Mouse (Mus musculus) midbrain, embryonic 14.5 days (tissue): ENCODE data around the gene Ugt1a8. TPM values are rescaled to one million over a fixed set of nuclear protein-coding genes. Genes with fewer than 3 reads are reported as not detected.

ENCODE experiments used
- ATAC-seq: fragments of 200-750 bp; cut with Nextera tagmentation; 2 replicates; pipeline ENCODE4 v1.8.0; 2017; ENCODE audit warnings: moderate number of reproducible peaks, moderate library complexity; ENCODE audit not compliant: low FRiP score, low TSS enrichment
- DNase-seq: peaks from one replicate; pipeline ENCODE4 v3.0.0-alpha.2; 2015
- H3K27ac ChIP-seq: fragments of 300-500 bp; sonication (generic); replicated peaks from 2 replicates; pipeline ENCODE4 v1.5.1; 2014; ENCODE audit warnings: mild to moderate bottlenecking, low read depth, low read length, moderate library complexity
- H3K27me3 ChIP-seq: fragments of 300-500 bp; sonication (generic); 2 replicates; pipeline ENCODE4 v1.6.1; 2014; ENCODE audit warnings: low read length, control low read depth, mixed read lengths; ENCODE audit not compliant: control insufficient read depth, insufficient read depth
- H3K36me3 ChIP-seq: fragments of 300-500 bp; sonication (generic); 2 replicates; pipeline ENCODE4 v1.6.1; 2014; ENCODE audit warnings: low read length, control low read depth; ENCODE audit not compliant: control insufficient read depth, insufficient read depth
- H3K4me1 ChIP-seq: fragments of 300-500 bp; sonication (generic); 2 replicates; pipeline ENCODE4 v1.6.1; 2014; ENCODE audit warnings: mild to moderate bottlenecking, antibody characterized with exemption, low read length, control low read depth; ENCODE audit not compliant: control insufficient read depth, insufficient read depth
- H3K4me2 ChIP-seq: fragments of 300-500 bp; sonication (generic); 2 replicates; pipeline ENCODE4 v1.6.1; 2014; ENCODE audit warnings: mild to moderate bottlenecking, low read length, moderate library complexity
- H3K4me3 ChIP-seq: fragments of 300-500 bp; sonication (generic); replicated peaks from 2 replicates; pipeline ENCODE4 v1.5.1; 2014; ENCODE audit warnings: low read depth, low read length
- H3K9ac ChIP-seq: fragments of 300-500 bp; sonication (generic); replicated peaks from 2 replicates; pipeline ENCODE4 v1.6.1; 2014; ENCODE audit warnings: mild to moderate bottlenecking, low read length, moderate library complexity
- H3K9me3 ChIP-seq: fragments of 300-500 bp; sonication (generic); 2 replicates; pipeline ENCODE4 v1.6.1; 2016; ENCODE audit warnings: low read length, control low read depth, mixed read lengths; ENCODE audit not compliant: control insufficient read depth
- WGBS: fragments of 180-500 bp; shearing (Covaris S2); extraction: QIAGEN DNeasy Blood & Tissue Kit; methylation state at CpG from one replicate; pipeline ENCODE4 v1.1.7; 2014; 5-methylcytosine and 5-hydroxymethylcytosine counted together
- polyA plus RNA-seq: library from polyadenylated mRNA; unstranded; fragments of >200 nt; fragmentation: Nextera tagmentation; extraction: Ambion mirVana; gene quantifications from 2 replicates; pipeline ENCODE4 v1.2.1, GENCODE M21; 2014

The Ugt1a8 gene
- polyA plus RNA-seq, 1 experiment from 2014 or later = not detected

DNA sequence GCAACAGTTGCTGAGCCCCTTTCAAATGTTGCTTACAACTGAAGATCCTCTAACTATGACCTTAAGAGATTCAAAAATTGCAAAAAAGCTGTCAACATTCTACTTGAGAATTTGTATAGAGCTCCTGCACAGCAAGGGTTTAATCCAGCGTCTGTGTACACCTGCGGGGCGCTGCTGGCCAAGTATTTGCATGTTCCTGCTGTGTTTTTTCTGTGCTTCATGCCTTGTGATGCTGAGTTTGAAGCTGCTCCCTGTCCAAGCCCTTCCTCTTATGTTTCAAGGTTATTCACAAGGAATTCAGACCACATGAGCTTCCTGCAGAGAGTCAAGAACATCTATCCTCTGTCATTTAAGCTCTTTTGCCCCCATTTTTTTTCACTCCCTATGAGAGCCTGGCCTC, 104.5 kb downstream of the Ugt1a8 start:
- H3K9me3 ChIP-seq = no peaks in the 10 kb centered on the region
- H3K27me3 ChIP-seq = no peaks in the 10 kb centered on the region
- H3K4me1 ChIP-seq = no peaks in the 10 kb centered on the region
- H3K4me2 ChIP-seq = no peak overlapping the region
- ATAC-seq (no peak), DNase-seq (no peak)
- no peak overlapping the region for H3K9ac ChIP-seq
- no peaks in the 10 kb centered on the region for H3K36me3 ChIP-seq
- 69% methylated on average over 3 of the region's 3 CpGs for whole genome bisulfite sequencing
- no peak overlapping the region for H3K4me3 ChIP-seq
- H3K27ac ChIP-seq = no peak overlapping the region

DNA sequence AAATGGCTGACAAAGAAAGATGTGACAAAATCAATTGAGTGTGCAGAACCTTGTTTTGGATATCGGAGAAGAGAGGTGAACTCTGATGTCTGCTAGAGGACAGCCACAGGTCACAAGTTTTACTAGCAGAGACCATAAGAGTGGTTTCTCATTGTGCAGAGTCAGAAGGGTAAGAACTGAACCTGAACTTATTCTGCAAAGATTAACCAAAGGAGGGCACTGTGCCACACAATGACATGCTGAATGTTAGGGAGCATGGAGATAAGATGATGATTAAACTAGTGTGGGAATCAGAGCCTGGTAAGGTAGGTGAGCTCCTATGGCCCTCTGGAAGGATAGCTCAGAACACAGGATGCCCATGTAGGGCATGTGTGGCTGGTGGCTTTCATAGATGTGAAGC, 108.1 kb downstream of the Ugt1a8 start:
- ATAC-seq = no peak
- 93% methylated on average over 1 of the region's 1 CpGs for WGBS
- Histone ChIP-seq H3K27ac (no peak overlapping the region), H3K27me3 (no peaks in the 10 kb centered on the region), H3K4me1 (no peaks in the 10 kb centered on the region), H3K4me2 (no peak overlapping the region), H3K9me3 (no peaks in the 10 kb centered on the region), H3K9ac (no peak overlapping the region), H3K36me3 (no peaks in the 10 kb centered on the region), H3K4me3 (no peak overlapping the region)
- no peak for DNase-seq

DNA sequence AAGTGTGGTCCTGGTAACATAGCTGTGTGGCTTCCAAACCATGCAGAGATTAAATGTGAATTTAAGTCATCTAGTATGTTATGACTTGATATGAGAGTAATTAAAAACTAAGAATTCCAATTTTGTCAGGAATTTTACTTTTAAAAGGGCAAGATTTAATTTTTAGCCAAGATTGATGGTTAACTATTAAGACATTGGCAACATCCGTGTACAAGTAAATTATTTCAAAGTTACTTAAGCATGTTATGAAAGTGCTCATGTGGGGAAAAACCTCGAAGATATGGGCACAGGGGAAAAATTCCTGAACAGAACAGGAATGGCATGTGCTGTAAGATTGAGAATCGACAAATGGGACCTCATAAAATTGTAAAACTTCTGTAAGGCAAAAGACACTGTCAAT, 109.8 kb downstream of the Ugt1a8 start:
- 79% methylated on average over 3 of the region's 3 CpGs for WGBS
- H3K9ac ChIP-seq = no peak overlapping the region
- H3K27me3 ChIP-seq = no peaks in the 10 kb centered on the region
- no peaks in the 10 kb centered on the region for H3K9me3 ChIP-seq
- no peaks in the 10 kb centered on the region for H3K4me1 ChIP-seq
- no peak for DNase-seq
- no peak for ATAC-seq
- no peak overlapping the region for H3K4me2 ChIP-seq
- no peak overlapping the region for H3K4me3 ChIP-seq
- H3K27ac ChIP-seq = no peak overlapping the region
- H3K36me3 ChIP-seq = no peaks in the 10 kb centered on the region

DNA sequence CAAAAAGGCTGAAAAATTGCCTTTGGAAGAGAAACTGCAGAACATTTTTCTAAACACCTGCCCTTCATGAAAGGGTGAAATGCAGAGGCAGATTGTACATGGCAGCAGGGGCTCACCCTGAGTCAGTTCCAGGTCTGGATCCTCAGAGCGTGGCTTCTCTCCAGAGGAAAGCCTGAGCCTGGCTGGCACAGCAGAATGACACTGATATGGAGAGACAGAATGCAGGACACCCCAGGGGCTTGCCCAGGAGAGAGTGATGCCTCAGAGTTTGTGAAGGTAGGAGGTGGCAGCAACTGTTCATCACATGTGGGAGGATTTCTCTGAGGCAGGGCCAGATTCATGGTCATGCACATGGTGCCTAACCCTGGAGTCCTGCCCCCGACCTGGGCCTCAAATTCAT, 112.4 kb downstream of the Ugt1a8 start:
- DNase-seq = no peak
- H3K9me3 ChIP-seq = peaks cover 19% of the 10 kb centered on the region
- ATAC-seq = no peak
- no peak overlapping the region for H3K9ac ChIP-seq
- 80% methylated on average over 2 of the region's 2 CpGs for WGBS
- H3K27me3 ChIP-seq = no peaks in the 10 kb centered on the region
- 0 out of 2 replicates have a peak, but pooled peaks cover 1% of the 10 kb centered on the region for H3K4me1 ChIP-seq
- no peak overlapping the region for H3K27ac ChIP-seq
- no peaks in the 10 kb centered on the region for H3K36me3 ChIP-seq
- H3K4me3 ChIP-seq = no peak overlapping the region
- H3K4me2 ChIP-seq = no peak overlapping the region

DNA sequence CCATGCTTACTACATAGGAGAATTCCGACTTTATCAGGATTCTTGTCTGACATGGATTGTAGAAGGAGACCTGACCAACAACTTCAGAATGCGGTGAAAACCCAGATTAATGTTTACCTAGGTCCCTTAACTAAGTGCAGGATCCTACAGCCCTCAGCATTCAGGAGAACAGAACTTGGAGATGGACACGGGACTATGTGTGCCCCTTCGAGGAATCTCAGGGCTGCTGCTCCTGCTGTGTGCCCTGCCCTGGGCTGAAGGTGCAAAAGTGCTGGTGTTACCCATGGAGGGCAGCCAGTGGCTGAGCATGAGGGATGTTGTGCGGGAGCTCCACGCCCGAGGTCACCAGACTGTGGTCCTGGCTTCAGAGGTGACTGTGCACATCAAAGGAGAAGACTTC, 112.8 kb downstream of the Ugt1a8 start, which contains the start of gene Ugt1a2:
Gene Ugt1a2, plus strand, starts transcription at position 146 of the 400 bp plus-strand sequence.
- H3K9ac ChIP-seq = no peak within 1 kb of the TSS
- no peak within 1 kb of the TSS for H3K4me3 ChIP-seq
- H3K27me3 ChIP-seq = no peaks in the 10 kb centered on the region
- no peak for DNase-seq
- WGBS = 89% methylated on average over 7 of the region's 7 CpGs
- H3K9me3 ChIP-seq = peaks cover 22% of the 10 kb centered on the region
- H3K4me1 ChIP-seq = 0 out of 2 replicates have a peak, but pooled peaks cover 5% of the 10 kb centered on the region
- no peak within 1 kb of the TSS for H3K4me2 ChIP-seq
- ATAC-seq = no peak
- no peak within 1 kb of the TSS for H3K27ac ChIP-seq
- no peaks in the 10 kb centered on the region for H3K36me3 ChIP-seq

DNA sequence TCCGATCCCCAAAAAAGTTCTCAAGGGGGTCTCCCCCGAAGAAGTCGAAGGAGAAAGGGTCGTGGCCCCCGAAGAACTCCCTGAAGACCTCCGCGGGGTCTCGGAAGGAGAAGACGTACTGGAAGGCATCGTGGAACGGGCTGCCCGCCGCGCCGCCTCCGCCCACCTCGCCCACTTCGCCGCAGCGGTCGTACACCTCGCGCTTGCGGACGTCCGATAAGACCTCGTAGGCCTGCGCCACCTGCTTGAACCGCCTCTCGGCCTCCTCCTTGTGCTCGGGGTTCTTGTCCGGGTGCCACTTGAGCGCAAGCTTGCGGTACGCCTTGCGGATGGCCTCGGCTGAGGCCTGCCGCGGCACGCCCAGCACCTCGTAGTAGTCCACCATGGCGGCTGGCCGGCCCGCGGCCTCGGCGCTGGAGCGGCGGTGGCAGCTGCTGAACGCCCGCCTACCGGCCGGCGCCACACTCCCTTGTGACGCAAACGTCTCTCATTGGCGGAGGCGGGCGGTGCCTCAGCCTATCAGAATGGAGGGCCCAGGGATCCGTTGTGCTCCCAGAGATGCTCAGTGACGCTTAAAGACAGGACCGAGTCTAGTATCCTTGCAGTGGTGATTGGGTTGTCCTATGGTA, 117.8 kb downstream of the Ugt1a8 start, which contains the start of gene Dnajb3:
Gene Dnajb3, minus strand, starts transcription at position 489 of the 629 bp plus-strand sequence.
- H3K36me3 ChIP-seq = no peaks in the 10 kb centered on the region
- 0 out of 2 replicates have a peak, but pooled peaks cover 5% of the 10 kb centered on the region for H3K4me1 ChIP-seq
- peak within 1 kb of the TSS; percentile 47 for H3K4me3 ChIP-seq
- peaks cover 22% of the 10 kb centered on the region for H3K9me3 ChIP-seq
- WGBS = 7% methylated on average over 62 of the region's 62 CpGs
- H3K27me3 ChIP-seq = no peaks in the 10 kb centered on the region
- H3K27ac ChIP-seq = peak within 1 kb of the TSS; percentile 52; the same call in 1 of the 2 replicates
- H3K4me2 ChIP-seq = peak within 1 kb of the TSS; percentile 72
- ATAC-seq (peak; percentile 99), DNase-seq (peak; percentile 96)
- peak within 1 kb of the TSS; percentile 77 for H3K9ac ChIP-seq

DNA sequence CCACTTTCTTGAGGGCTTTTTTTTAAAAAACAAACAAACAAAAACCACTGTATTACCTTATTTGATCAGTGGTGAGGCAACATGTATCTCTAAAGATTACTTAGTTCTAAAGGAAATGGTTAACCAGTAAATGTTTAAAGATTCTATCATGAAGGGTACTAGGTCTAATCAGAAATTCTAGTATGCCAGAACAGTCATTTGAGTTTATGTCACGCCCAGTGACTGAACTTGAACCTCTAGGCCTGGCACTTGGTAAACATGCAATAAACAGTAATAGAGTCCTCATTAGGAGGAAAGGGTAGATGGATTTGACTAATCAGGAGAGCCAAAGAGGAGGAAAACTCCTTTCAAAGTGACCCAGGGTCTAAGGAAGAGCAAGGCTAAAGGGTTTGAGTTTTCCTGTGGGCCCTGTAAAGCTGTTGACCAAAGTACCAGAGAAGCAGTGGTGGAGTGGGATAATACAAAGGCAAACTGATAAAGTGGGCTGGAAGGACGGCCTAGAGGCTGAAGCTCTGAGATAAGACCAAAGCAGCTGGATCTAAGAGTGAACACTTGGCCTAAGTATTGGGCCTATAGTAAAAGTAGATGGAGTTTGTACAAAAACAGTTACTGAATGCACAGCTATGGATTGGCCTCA, 119.3 kb downstream of the Ugt1a8 start:
- ATAC-seq = no peak
- Histone ChIP-seq H3K27me3 (no peaks in the 10 kb centered on the region), H3K9ac (no peak overlapping the region), H3K27ac (no peak overlapping the region), H3K9me3 (peaks cover 29% of the 10 kb centered on the region), H3K4me3 (no peak overlapping the region), H3K4me2 (no peak overlapping the region), H3K4me1 (0 out of 2 replicates have a peak, but pooled peaks cover 5% of the 10 kb centered on the region), H3K36me3 (no peaks in the 10 kb centered on the region)
- no peak for DNase-seq
- 72% methylated on average over 2 of the region's 2 CpGs for WGBS

DNA sequence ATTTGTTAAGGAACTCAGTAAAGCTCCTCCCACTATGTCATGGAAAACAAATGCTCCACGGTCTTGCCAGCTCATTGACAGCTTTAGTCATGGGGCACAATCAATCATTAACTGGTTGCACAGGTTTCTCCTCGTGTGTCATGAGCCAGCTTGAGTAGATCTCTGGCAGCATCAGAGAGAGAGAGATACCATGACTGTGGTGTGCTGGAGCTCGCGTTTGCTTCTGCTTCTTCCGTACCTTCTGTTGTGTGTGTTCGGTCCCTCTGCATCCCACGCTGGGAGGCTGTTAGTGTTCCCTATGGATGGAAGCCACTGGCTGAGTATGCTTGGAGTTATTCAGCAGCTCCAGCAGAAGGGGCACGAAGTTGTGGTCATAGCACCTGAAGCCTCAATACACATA, 124.2 kb downstream of the Ugt1a8 start, which contains the start of gene Ugt1a1:
Gene Ugt1a1, plus strand, starts transcription at position 148 of the 400 bp plus-strand sequence.
- 70% methylated on average over 8 of the region's 8 CpGs for WGBS
- Histone ChIP-seq H3K4me2 (no peak within 1 kb of the TSS), H3K27me3 (no peaks in the 10 kb centered on the region), H3K36me3 (no peaks in the 10 kb centered on the region), H3K9ac (no peak within 1 kb of the TSS), H3K4me3 (no peak within 1 kb of the TSS), H3K9me3 (peaks cover 53% of the 10 kb centered on the region), H3K27ac (no peak within 1 kb of the TSS), H3K4me1 (no peaks in the 10 kb centered on the region)
- ATAC-seq (0 out of 2 replicates have a peak, but pooled peaks have one; percentile 5), DNase-seq (peak; percentile 1)
